Mouse (Mus musculus) MEL (cell line): ENCODE measurements around the gene Hnrnph1. TPM values are rescaled to one million over a fixed set of nuclear protein-coding genes. Genes with fewer than 3 reads are reported as not detected.

Source experiments
- DNase-seq: peaks from one replicate; pipeline ENCODE4 v3.0.0; 2011; ENCODE audit warnings: low read depth, low spot score
- H3K27ac ChIP-seq: 2 replicates; pipeline ENCODE4 v1.5.1; 2012; ENCODE audit warnings: low read depth, mild to moderate bottlenecking, control low read depth, low read length, moderate library complexity; ENCODE audit not compliant: control insufficient read depth
- H3K27me3 ChIP-seq, 2 experiments: fragments of 150-350 bp in 1 of 2; sonication (generic) in 1 of 2; 2 replicates each; pipeline ENCODE4 v1.6.1; 2012; ENCODE audit warnings: low read length in 2 of 2, mild to moderate bottlenecking in 2 of 2, improper control_type of control experiment in 1 of 2, moderate library complexity in 1 of 2; ENCODE audit not compliant: insufficient read depth in 2 of 2, control insufficient read depth in 1 of 2
- H3K36me3 ChIP-seq, 2 experiments: 2 replicates each; pipeline ENCODE4 v1.6.1; 2012 to 2014; ENCODE audit warnings: low read length in 2 of 2, improper control_type of control experiment in 1 of 2, inconsistent platforms in 1 of 2, mild to moderate bottlenecking in 1 of 2; ENCODE audit not compliant: insufficient read depth in 2 of 2, control insufficient read depth in 1 of 2
- H3K4me1 ChIP-seq, 2 experiments: fragments of 150-350 bp in 1 of 2; sonication (generic) in 1 of 2; 2 replicates each; pipeline ENCODE4 v1.6.1; 2012; ENCODE audit warnings: low read length in 2 of 2, improper control_type of control experiment in 1 of 2, mild to moderate bottlenecking in 1 of 2; ENCODE audit not compliant: insufficient read depth in 2 of 2, control insufficient read depth in 1 of 2
- H3K4me3 ChIP-seq, 2 experiments: fragments of 150-350 bp in 1 of 2; sonication (generic) in 1 of 2; 2 replicates each; pipeline ENCODE4 v1.5.1; 2012; ENCODE audit warnings: low read depth in 2 of 2, low read length in 2 of 2, mild to moderate bottlenecking in 2 of 2, moderate library complexity in 2 of 2, control low read depth in 1 of 2, improper control_type of control experiment in 1 of 2; ENCODE audit not compliant: control insufficient read depth in 1 of 2, insufficient read depth in 1 of 2
- H3K79me2 ChIP-seq: 2 replicates; pipeline ENCODE4 v1.6.1; 2012; ENCODE audit warnings: mild to moderate bottlenecking, low read length, moderate library complexity; ENCODE audit not compliant: control insufficient read depth, poor library complexity, insufficient read depth
- H3K9ac ChIP-seq: 2 replicates; pipeline ENCODE4 v1.6.1; 2012; ENCODE audit warnings: low read depth, mild to moderate bottlenecking, control low read depth, low read length, moderate library complexity; ENCODE audit not compliant: control insufficient read depth, poor library complexity, severe bottlenecking
- H3K9me3 ChIP-seq: fragments of 150-350 bp; sonication (generic); replicated peaks from 2 replicates; pipeline ENCODE4 v1.6.1; 2012; ENCODE audit warnings: mild to moderate bottlenecking, low read length, improper control_type of control experiment, moderate library complexity; ENCODE audit not compliant: insufficient read depth
- BHLHE40 ChIP-seq: IDR thresholded peaks from 2 replicates; pipeline ENCODE4 v1.6.1; 2012; ENCODE audit warnings: low read depth, mild to moderate bottlenecking, inconsistent platforms, low read length, improper control_type of control experiment, borderline replicate concordance
- CHD2 ChIP-seq: IDR thresholded peaks from 2 replicates; pipeline ENCODE4 v1.6.1; 2011; ENCODE audit warnings: low read length, improper control_type of control experiment
- ETS1 ChIP-seq: IDR thresholded peaks from 2 replicates; pipeline ENCODE4 v1.6.1; 2012; ENCODE audit warnings: low read depth, mild to moderate bottlenecking, inconsistent platforms, low read length, improper control_type of control experiment, moderate library complexity
- JUND ChIP-seq: IDR thresholded peaks from 2 replicates; pipeline ENCODE4 v1.6.1; 2011; ENCODE audit warnings: low read depth, mild to moderate bottlenecking, improper control_type of control experiment, low read length
- MAFK ChIP-seq: IDR thresholded peaks from 2 replicates; pipeline ENCODE4 v1.6.1; 2011; ENCODE audit warnings: low read depth, mild to moderate bottlenecking, low read length, improper control_type of control experiment, borderline replicate concordance
- MEF2A ChIP-seq: IDR thresholded peaks from 2 replicates; pipeline ENCODE4 v1.6.1; 2014; ENCODE audit warnings: low read depth, mild to moderate bottlenecking, inconsistent platforms, low read length, improper control_type of control experiment; ENCODE audit not compliant: poor library complexity, insufficient replicate concordance, severe bottlenecking; ENCODE audit errors: extremely low read depth
- MYB ChIP-seq: IDR thresholded peaks from 2 replicates; pipeline ENCODE4 v1.6.1; 2011; ENCODE audit warnings: mild to moderate bottlenecking, low read depth, low read length, improper control_type of control experiment
- MYC ChIP-seq: IDR thresholded peaks from 2 replicates; pipeline ENCODE4 v1.6.1; 2011; ENCODE audit warnings: low read depth, mild to moderate bottlenecking, low read length, improper control_type of control experiment, moderate library complexity
- NELFE ChIP-seq: IDR thresholded peaks from 2 replicates; pipeline ENCODE4 v1.6.1; 2011; ENCODE audit warnings: low read depth, low read length, improper control_type of control experiment
- NRF1 ChIP-seq: IDR thresholded peaks from 2 replicates; pipeline ENCODE4 v1.6.1; 2014; ENCODE audit warnings: low read depth, mild to moderate bottlenecking, inconsistent platforms, low read length, improper control_type of control experiment, moderate library complexity; ENCODE audit not compliant: poor library complexity, insufficient read depth, severe bottlenecking
- POLR2A ChIP-seq, 2 experiments: IDR thresholded peaks; 2 replicates each; pipeline ENCODE4 v1.6.1; 2011 to 2012; ENCODE audit warnings: low read length in 2 of 2, mild to moderate bottlenecking in 2 of 2, control low read depth in 1 of 2, improper control_type of control experiment in 1 of 2, low read depth in 1 of 2, moderate library complexity in 1 of 2; ENCODE audit not compliant: control insufficient read depth in 1 of 2, insufficient read depth in 1 of 2, poor library complexity in 1 of 2
- POLR2AphosphoS2 ChIP-seq: IDR thresholded peaks from 2 replicates; pipeline ENCODE4 v1.6.1; 2011; ENCODE audit warnings: low read length, improper control_type of control experiment
- POLR2AphosphoS5 ChIP-seq: IDR thresholded peaks from 2 replicates; pipeline ENCODE4 v1.6.1; 2012; ENCODE audit warnings: low read depth, borderline replicate concordance, mild to moderate bottlenecking, inconsistent platforms, low read length, moderate library complexity, mixed read lengths
- RCOR1 ChIP-seq: IDR thresholded peaks from 2 replicates; pipeline ENCODE4 v1.6.1; 2012; ENCODE audit warnings: low read depth, mild to moderate bottlenecking, inconsistent platforms, low read length, improper control_type of control experiment
- SIN3A ChIP-seq: IDR thresholded peaks from 2 replicates; pipeline ENCODE4 v1.6.1; 2012; ENCODE audit warnings: low read length, improper control_type of control experiment, inconsistent platforms
- SMC3 ChIP-seq: IDR thresholded peaks from 2 replicates; pipeline ENCODE4 v1.6.1; 2011; ENCODE audit warnings: low read depth, low read length, improper control_type of control experiment
- TAL1 ChIP-seq: IDR thresholded peaks from 2 replicates; pipeline ENCODE4 v1.6.1; 2012; ENCODE audit warnings: mild to moderate bottlenecking, inconsistent platforms, low read length, moderate library complexity, mixed read lengths
- TBP ChIP-seq: IDR thresholded peaks from 2 replicates; pipeline ENCODE4 v1.8.0; 2011; ENCODE audit warnings: low read depth, low read length, improper control_type of control experiment
- TCF12 ChIP-seq: IDR thresholded peaks from 2 replicates; pipeline ENCODE4 v1.6.1; 2014; ENCODE audit warnings: low read depth, mild to moderate bottlenecking, inconsistent platforms, low read length, improper control_type of control experiment, moderate library complexity
- USF2 ChIP-seq, 2 experiments: IDR thresholded peaks; 2 replicates each; pipeline ENCODE4 v1.6.1; 2011 to 2012; ENCODE audit warnings: improper control_type of control experiment in 2 of 2, low read length in 2 of 2, borderline replicate concordance in 1 of 2, inconsistent platforms in 1 of 2, low read depth in 1 of 2, mild to moderate bottlenecking in 1 of 2; ENCODE audit not compliant: insufficient read depth in 1 of 2
- ZC3H11A ChIP-seq: IDR thresholded peaks from 2 replicates; pipeline ENCODE4 v1.6.1; 2012; ENCODE audit warnings: low read depth, mild to moderate bottlenecking, inconsistent platforms, low read length, improper control_type of control experiment
- ZMIZ1 ChIP-seq: IDR thresholded peaks from 2 replicates; pipeline ENCODE4 v1.6.1; 2012; ENCODE audit warnings: low read depth, mild to moderate bottlenecking, inconsistent platforms, low read length, improper control_type of control experiment, moderate library complexity
- polyA plus RNA-seq, 2 experiments: library from polyadenylated mRNA; stranded (reverse) in 1 of 2; unstranded in 1 of 2; fragments of >175 nt in 1 of 2; fragments of >200 nt in 1 of 2; gene quantifications; 2 replicates each; pipeline versions ENCODE4 v1.2.1 to v1.2.4; 2012; ENCODE audit warnings: low replicate concordance in 2 of 2, low read depth in 1 of 2; ENCODE audit not compliant: insufficient read length in 2 of 2, insufficient read depth in 1 of 2, missing spikeins in 1 of 2
- total RNA-seq: library from RNA; depleted of rRNA; stranded (reverse); fragments of 300-350 nt; gene quantifications from 2 replicates; pipeline ENCODE4 v1.2.3, GENCODE M21; 2012

Hnrnph1 gene
- total and polyA plus RNA-seq, 3 experiments: 227 to 552 (median 425) TPM

DNA sequence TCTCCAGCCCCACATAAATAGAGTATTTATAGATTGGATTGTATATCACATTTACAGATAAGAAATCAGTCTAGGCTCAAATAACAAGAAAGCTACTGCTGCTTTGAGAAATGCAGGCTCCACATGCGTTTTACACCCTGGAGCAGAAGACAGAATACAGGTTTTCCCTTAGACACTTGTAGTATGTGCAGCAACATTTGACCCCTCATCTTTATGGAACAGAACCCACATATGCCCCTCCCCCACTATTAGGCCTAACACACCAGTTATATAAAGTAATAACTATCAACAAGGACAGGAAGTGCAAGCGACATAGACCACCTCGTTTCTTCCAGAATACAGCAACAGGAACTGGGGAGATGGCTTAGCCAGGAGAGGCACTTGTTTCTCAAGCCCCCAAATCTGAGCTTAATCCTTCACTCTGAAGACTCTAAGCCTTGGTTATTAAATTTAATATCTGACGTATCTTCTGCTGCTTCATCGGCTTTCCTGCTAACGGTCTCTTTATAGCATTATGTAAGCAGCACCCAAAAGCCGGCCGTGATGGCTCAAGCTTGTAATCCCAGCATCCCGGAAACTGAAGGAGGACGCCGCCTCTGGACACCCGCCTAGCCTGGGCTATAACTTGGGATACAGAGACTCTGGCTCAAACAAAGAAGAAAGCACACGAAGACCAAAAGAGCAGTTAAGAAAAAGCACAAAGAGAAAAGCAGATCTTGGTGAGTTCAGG lies 2.3 kb upstream of the Hnrnph1 start:
- DNase-seq: no peak
- H3K4me1 ChIP-seq: peaks cover 11 to 25% of the 10 kb centered on the region in 2 experiments
- no peaks in the 10 kb centered on the region for H3K9me3 ChIP-seq
- H3K27me3 ChIP-seq: no peaks in the 10 kb centered on the region
- H3K79me2 ChIP-seq: peaks cover 22% of the 10 kb centered on the region
- H3K36me3 ChIP-seq: peaks cover 9 to 29% of the 10 kb centered on the region in 2 experiments
- H3K9ac ChIP-seq: no peak overlapping the region
- no peak overlapping the region for H3K27ac ChIP-seq
- H3K4me3 ChIP-seq: no peak overlapping the region
- TF ChIP-seq RCOR1 (no peak), BHLHE40 (no peak), POLR2A (IDR thresholded peaks at IDR 0.05; ENCODE audit: control insufficient read depth in 1 of 2, insufficient read depth in 1 of 2, low read depth in 1 of 2, low read length in 2 of 2, poor library complexity in 1 of 2) (no peak), SIN3A (no peak), POLR2AphosphoS2 (no peak), JUND (no peak), MYC (no peak), TAL1 (no peak), SMC3 (no peak)

DNA sequence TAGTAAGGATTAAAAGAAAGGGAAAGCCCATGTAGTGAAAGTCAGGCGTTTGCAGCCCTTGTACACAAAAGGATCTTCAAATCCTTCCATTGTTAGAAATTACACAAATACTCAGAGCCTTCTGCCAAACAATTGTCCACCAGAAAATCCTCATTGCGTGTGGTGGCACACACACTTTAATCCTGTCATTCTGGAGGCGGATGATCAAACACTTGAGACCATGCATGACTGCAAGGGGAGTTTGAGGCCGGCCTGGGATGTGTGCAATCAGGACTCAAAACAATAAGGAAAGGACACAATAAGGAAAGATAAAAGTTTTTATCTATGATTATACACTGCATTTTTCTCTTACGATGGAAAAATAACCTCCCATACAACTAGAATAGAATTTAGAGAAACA lies 1.4 kb upstream of the Hnrnph1 start:
- Histone ChIP-seq H3K79me2 (peaks cover 27% of the 10 kb centered on the region), H3K9ac (no peak overlapping the region), H3K27ac (no peak overlapping the region), H3K36me3 (peaks cover 19 to 29% of the 10 kb centered on the region in 2 experiments), H3K4me3 (no peak overlapping the region), H3K4me1 (peaks cover 6 to 20% of the 10 kb centered on the region in 2 experiments), H3K9me3 (no peaks in the 10 kb centered on the region), H3K27me3 (no peaks in the 10 kb centered on the region)
- no peak for DNase-seq
- TF ChIP-seq CHD2 (no peak), ZC3H11A (no peak), JUND (no peak), TBP (no peak), NRF1 (no peak), MYB (no peak), ZMIZ1 (no peak), USF2 (IDR thresholded peaks at IDR 0.05; ENCODE audit: borderline replicate concordance in 1 of 2, insufficient read depth in 1 of 2, low read depth in 1 of 2, low read length in 2 of 2) (no peak), NELFE (no peak), MEF2A (no peak), TCF12 (no peak), MAFK (no peak), ETS1 (no peak), MYC (no peak), POLR2AphosphoS5 (no peak)
